Mouse (Mus musculus) midbrain, postnatal 0 days (tissue): Measurements from ENCODE around the gene Tmem179b. TPM values are rescaled to one million over a fixed set of nuclear protein-coding genes. Genes with fewer than 3 reads are reported as not detected.

Experiments
- ATAC-seq: fragments of 200-750 bp; cut with Nextera tagmentation; 2 replicates; pipeline ENCODE4 v1.8.0; 2017; ENCODE audit warnings: moderate number of reproducible peaks, mild to moderate bottlenecking, moderate TSS enrichment, moderate library complexity; ENCODE audit not compliant: low FRiP score
- DNase-seq: peaks from one replicate; pipeline ENCODE4 v3.0.0-alpha.2; 2015; ENCODE audit warnings: low spot score
- H3K27ac ChIP-seq: fragments of 300-500 bp; sonication (generic); 2 replicates; pipeline ENCODE4 v1.5.1; 2014; ENCODE audit warnings: low read depth, mild to moderate bottlenecking, low read length, mixed read lengths
- H3K27me3 ChIP-seq: fragments of 300-500 bp; sonication (generic); 2 replicates; pipeline ENCODE4 v1.6.1; 2014; ENCODE audit warnings: low read length, control low read depth, mixed read lengths; ENCODE audit not compliant: insufficient read depth
- H3K36me3 ChIP-seq: fragments of 300-500 bp; sonication (generic); 2 replicates; pipeline ENCODE4 v1.6.1; 2014; ENCODE audit warnings: low read length, control low read depth, mixed read lengths; ENCODE audit not compliant: insufficient read depth
- H3K4me1 ChIP-seq: fragments of 300-500 bp; sonication (generic); 2 replicates; pipeline ENCODE4 v1.6.1; 2014; ENCODE audit warnings: mild to moderate bottlenecking, control low read depth, antibody characterized with exemption, low read length, mixed read lengths; ENCODE audit not compliant: insufficient read depth
- H3K4me2 ChIP-seq: fragments of 300-500 bp; sonication (generic); 2 replicates; pipeline ENCODE4 v1.6.1; 2014; ENCODE audit warnings: low read depth, mild to moderate bottlenecking, low read length, mixed read lengths; ENCODE audit not compliant: poor library complexity, severe bottlenecking
- H3K4me3 ChIP-seq: fragments of 300-500 bp; sonication (generic); 2 replicates; pipeline ENCODE4 v1.5.1; 2014; ENCODE audit warnings: low read depth, mild to moderate bottlenecking, low read length, moderate library complexity
- H3K9ac ChIP-seq: fragments of 300-500 bp; sonication (generic); replicated peaks from 2 replicates; pipeline ENCODE4 v1.6.1; 2014; ENCODE audit warnings: mild to moderate bottlenecking, low read length, moderate library complexity, mixed read lengths; ENCODE audit not compliant: poor library complexity, severe bottlenecking
- H3K9me3 ChIP-seq: fragments of 300-500 bp; sonication (generic); 2 replicates; pipeline ENCODE4 v1.6.1; 2016; ENCODE audit warnings: low read length, control low read depth
- CTCF ChIP-seq: IDR thresholded peaks from 2 replicates; pipeline ENCODE4 v1.5.1; 2016; ENCODE audit warnings: antibody characterized with exemption, mild to moderate bottlenecking
- WGBS: fragments of 180-500 bp; shearing (Covaris S2); extraction: QIAGEN DNeasy Blood & Tissue Kit; methylation state at CpG from one replicate; pipeline ENCODE4 v1.1.7; 2014; 5-methylcytosine and 5-hydroxymethylcytosine counted together
- polyA plus RNA-seq: library from polyadenylated mRNA; unstranded; fragments of >200 nt; fragmentation: Nextera tagmentation; extraction: Ambion mirVana; gene quantifications from 2 replicates; pipeline ENCODE4 v1.2.1, GENCODE M21; 2015
- total RNA-seq: library from RNA; depleted of rRNA; stranded (reverse); fragments of >200 nt; gene quantifications from 2 replicates; pipeline ENCODE4 v1.2.3, GENCODE M21; 2014; rRNA removed

The Tmem179b gene
- total RNA-seq, result 20.4 and 27.3 TPM in 2 replicates
- polyA plus RNA-seq, result 19.1 and 21.1 TPM in 2 replicates

GRCm38 (mm10) chr19:8774086-8774835, at the start of gene Tmem179b:
Gene Tmem179b, minus strand, starts transcription at chr19:8774467.
- Histone ChIP-seq H3K9me3 (no peaks in the 10 kb centered on the region), H3K4me2 (peak within 1 kb of the TSS; percentile 97), H3K27ac (peak within 1 kb of the TSS; percentile 96), H3K27me3 (no peaks in the 10 kb centered on the region), H3K9ac (peak within 1 kb of the TSS; percentile 79), H3K36me3 (peaks cover 1% of the 10 kb centered on the region; the same call in 1 of the 2 replicates), H3K4me3 (peak within 1 kb of the TSS; percentile 56), H3K4me1 (no peaks in the 10 kb centered on the region)
- DNase-seq (peak; percentile 96), ATAC-seq (peak; percentile 90)
- peak; percentile 2 for TF ChIP-seq CTCF
- under 1% methylated on average over 67 of the region's 68 CpGs for WGBS

- H3K4me1 ChIP-seq, result peaks cover 11% of the 10 kb centered on the region
- WGBS, result 55% methylated on average over 8 of the region's 8 CpGs
- H3K4me3 ChIP-seq, result peak overlapping the region; percentile 97; the same call in 1 of the 2 replicates
- no peak overlapping the region for H3K9ac ChIP-seq
- H3K27ac ChIP-seq, result no peak overlapping the region
- DNase-seq (no peak), ATAC-seq (no peak)
- H3K27me3 ChIP-seq, result no peaks in the 10 kb centered on the region
- no peaks in the 10 kb centered on the region for H3K9me3 ChIP-seq
- peaks cover 38% of the 10 kb centered on the region for H3K36me3 ChIP-seq
- no peak for TF ChIP-seq CTCF
- H3K4me2 ChIP-seq, result peak overlapping the region; percentile 89
Measured at GRCm38 (mm10) chr19:8822696-8823095, 48.4 kb upstream of the Tmem179b start.

- peaks cover 16% of the 10 kb centered on the region for H3K4me1 ChIP-seq
- 1% methylated on average over 7 of the region's 7 CpGs for WGBS
- ATAC-seq, result no peak
Measured at GRCm38 (mm10) chr19:8821146-8821545, 46.9 kb upstream of the Tmem179b start.

GRCm38 (mm10) chr19:8820424-8820956, 46.2 kb upstream of the Tmem179b start:
- ATAC-seq (no peak; the same call in 1 of the 2 replicates), DNase-seq (no peak)
- Histone ChIP-seq H3K4me3 (peak overlapping the region; percentile 97), H3K4me2 (peak overlapping the region; percentile 89), H3K4me1 (peaks cover 19% of the 10 kb centered on the region), H3K27ac (peak overlapping the region; percentile 98), H3K9me3 (no peaks in the 10 kb centered on the region), H3K9ac (peak overlapping the region; percentile 98), H3K36me3 (peaks cover 20% of the 10 kb centered on the region), H3K27me3 (no peaks in the 10 kb centered on the region)
- WGBS, result under 1% methylated on average over 41 of the region's 48 CpGs
- no peak for TF ChIP-seq CTCF

More at GRCm38 (mm10) chr19:8821146-8821545, 46.9 kb upstream of the Tmem179b start:
- peaks cover 26% of the 10 kb centered on the region for H3K36me3 ChIP-seq
- H3K9me3 ChIP-seq, result no peaks in the 10 kb centered on the region
- DNase-seq, result no peak
- no peak for TF ChIP-seq CTCF
- no peak overlapping the region for H3K27ac ChIP-seq
- H3K4me3 ChIP-seq, result peak overlapping the region; percentile 97
- H3K27me3 ChIP-seq, result no peaks in the 10 kb centered on the region
- H3K9ac ChIP-seq, result peak overlapping the region; percentile 98
- H3K4me2 ChIP-seq, result peak overlapping the region; percentile 89

GRCm38 (mm10) chr19:8819596-8820423, 45.5 kb upstream of the Tmem179b start, which contains the start of gene Hnrnpul2:
Gene Hnrnpul2, plus strand, starts transcription at chr19:8820010.
- peak; percentile 100 for DNase-seq
- peak within 1 kb of the TSS; percentile 98 for H3K27ac ChIP-seq
- H3K4me2 ChIP-seq, result peak within 1 kb of the TSS; percentile 89
- TF ChIP-seq CTCF, result 0 out of 2 replicates have a peak, but pooled peaks have one; percentile 6
- H3K36me3 ChIP-seq, result peaks cover 15% of the 10 kb centered on the region
- peaks cover 21% of the 10 kb centered on the region for H3K4me1 ChIP-seq
- H3K9ac ChIP-seq, result peak within 1 kb of the TSS; percentile 98
- H3K4me3 ChIP-seq, result peak within 1 kb of the TSS; percentile 97
- H3K9me3 ChIP-seq, result no peaks in the 10 kb centered on the region
- peak; percentile 96 for ATAC-seq
- no peaks in the 10 kb centered on the region for H3K27me3 ChIP-seq
- under 1% methylated on average over 79 of the region's 83 CpGs for WGBS
